Mouse (Mus musculus) heart, embryonic 13.5 days (tissue): Measurements from ENCODE around the gene Srebf2. TPM values are rescaled to one million over a fixed set of nuclear protein-coding genes. Genes with fewer than 3 reads are reported as not detected.

Source experiments
- ATAC-seq: fragments of 200-750 bp; cut with Nextera tagmentation; 2 replicates; pipeline ENCODE4 v1.8.0; 2017; ENCODE audit warnings: moderate TSS enrichment; ENCODE audit not compliant: insufficient number of reproducible peaks, low FRiP score, low TSS enrichment; ENCODE audit errors: extremely low read depth
- H3K27ac ChIP-seq: fragments of 300-500 bp; sonication (generic); replicated peaks from 2 replicates; pipeline ENCODE4 v1.5.1; 2015; ENCODE audit warnings: moderate library complexity, mild to moderate bottlenecking, inconsistent platforms
- H3K27me3 ChIP-seq: fragments of 300-500 bp; sonication (generic); replicated peaks from 2 replicates; pipeline ENCODE4 v1.6.1; 2015; ENCODE audit warnings: mild to moderate bottlenecking, inconsistent platforms
- H3K36me3 ChIP-seq: fragments of 300-500 bp; sonication (generic); 2 replicates; pipeline ENCODE4 v1.6.1; 2015; ENCODE audit warnings: mild to moderate bottlenecking, inconsistent platforms
- H3K4me1 ChIP-seq: fragments of 300-500 bp; sonication (generic); 2 replicates; pipeline ENCODE4 v1.6.1; 2015; ENCODE audit warnings: inconsistent platforms
- H3K4me2 ChIP-seq: fragments of 300-500 bp; sonication (generic); 2 replicates; pipeline ENCODE4 v1.6.1; 2015; ENCODE audit warnings: inconsistent platforms, mild to moderate bottlenecking, moderate library complexity
- H3K4me3 ChIP-seq: fragments of 300-500 bp; sonication (generic); 2 replicates; pipeline ENCODE4 v1.5.1; 2015; ENCODE audit warnings: moderate library complexity, mild to moderate bottlenecking, inconsistent platforms
- H3K9ac ChIP-seq: fragments of 300-500 bp; sonication (generic); 2 replicates; pipeline ENCODE4 v1.6.1; 2015; ENCODE audit warnings: inconsistent platforms, mild to moderate bottlenecking, moderate library complexity
- H3K9me3 ChIP-seq: fragments of 300-500 bp; sonication (generic); 2 replicates; pipeline ENCODE4 v1.6.1; 2016; ENCODE audit warnings: inconsistent platforms
- WGBS: fragments of 180-500 bp; shearing (Covaris S2); methylation state at CpG from one replicate; pipeline ENCODE4 v1.1.7; 2015; ENCODE audit warnings: mixed read lengths; 5-methylcytosine and 5-hydroxymethylcytosine counted together
- polyA plus RNA-seq: library from polyadenylated mRNA; unstranded; fragments of >200 nt; fragmentation: Nextera tagmentation; extraction: Ambion mirVana; gene quantifications from 2 replicates; pipeline ENCODE4 v1.2.1, GENCODE M21; 2015

The Srebf2 gene
- polyA plus RNA-seq, 1 experiment from 2014 or later = 89.4 TPM

GRCm38 (mm10) chr15:82140355-82140754 lies 6.6 kb upstream of the Srebf2 start:
- H3K9ac ChIP-seq = no peak overlapping the region
- H3K4me2 ChIP-seq = no peak overlapping the region
- 50% methylated on average over 3 of the region's 3 CpGs for whole genome bisulfite sequencing
- H3K9me3 ChIP-seq = no peaks in the 10 kb centered on the region
- peaks cover 37% of the 10 kb centered on the region for H3K4me1 ChIP-seq
- no peak overlapping the region; the same call in 1 of the 2 replicates for H3K27ac ChIP-seq
- peaks cover 11% of the 10 kb centered on the region for H3K36me3 ChIP-seq
- no peaks in the 10 kb centered on the region for H3K27me3 ChIP-seq
- no peak for ATAC-seq
- no peak overlapping the region for H3K4me3 ChIP-seq

GRCm38 (mm10) chr15:82144157-82144556 lies 2.8 kb upstream of the Srebf2 start:
- no peak for ATAC-seq
- H3K27ac ChIP-seq = no peak overlapping the region
- 85% methylated on average over 5 of the region's 5 CpGs for WGBS
- H3K9me3 ChIP-seq = no peaks in the 10 kb centered on the region
- peaks cover 60% of the 10 kb centered on the region for H3K4me1 ChIP-seq
- no peak overlapping the region for H3K4me2 ChIP-seq
- peaks cover 7% of the 10 kb centered on the region; the same call in 1 of the 2 replicates for H3K36me3 ChIP-seq
- H3K9ac ChIP-seq = peak overlapping the region; percentile 33; the same call in 1 of the 2 replicates
- no peaks in the 10 kb centered on the region for H3K27me3 ChIP-seq
- H3K4me3 ChIP-seq = no peak overlapping the region

GRCm38 (mm10) chr15:82145408-82145807 lies 1.6 kb upstream of the Srebf2 start:
- ATAC-seq = no peak
- WGBS = 10% methylated on average over 2 of the region's 2 CpGs
- Histone ChIP-seq H3K4me1 (peaks cover 58% of the 10 kb centered on the region), H3K27me3 (no peaks in the 10 kb centered on the region), H3K9me3 (no peaks in the 10 kb centered on the region), H3K4me2 (no peak overlapping the region), H3K9ac (peak overlapping the region; percentile 48; the same call in 1 of the 2 replicates), H3K4me3 (no peak overlapping the region), H3K36me3 (peaks cover 7% of the 10 kb centered on the region; the same call in 1 of the 2 replicates), H3K27ac (peak overlapping the region; percentile 87)

GRCm38 (mm10) chr15:82145851-82146769 lies 871 bp upstream of the Srebf2 start:
- H3K9ac ChIP-seq = peak overlapping the region; percentile 48
- no peaks in the 10 kb centered on the region for H3K9me3 ChIP-seq
- H3K4me3 ChIP-seq = peak overlapping the region; percentile 92
- no peaks in the 10 kb centered on the region for H3K27me3 ChIP-seq
- peaks cover 56% of the 10 kb centered on the region for H3K4me1 ChIP-seq
- peaks cover 8% of the 10 kb centered on the region; the same call in 1 of the 2 replicates for H3K36me3 ChIP-seq
- WGBS = 17% methylated on average over 11 of the region's 11 CpGs
- peak overlapping the region; percentile 82 for H3K4me2 ChIP-seq
- H3K27ac ChIP-seq = peak overlapping the region; percentile 87
- ATAC-seq = no peak

GRCm38 (mm10) chr15:82147611-82148111 lies 680 bp downstream of the Srebf2 start:
- ATAC-seq = 0 out of 2 replicates have a peak, but pooled peaks have one; percentile 4
- H3K36me3 ChIP-seq = 0 out of 2 replicates have a peak, but pooled peaks cover 5% of the 10 kb centered on the region
- peaks cover 56% of the 10 kb centered on the region for H3K4me1 ChIP-seq
- H3K9ac ChIP-seq = peak overlapping the region; percentile 89
- no peaks in the 10 kb centered on the region for H3K9me3 ChIP-seq
- under 1% methylated on average over 44 of the region's 50 CpGs for WGBS
- H3K4me2 ChIP-seq = peak overlapping the region; percentile 82
- H3K27me3 ChIP-seq = no peaks in the 10 kb centered on the region
- H3K27ac ChIP-seq = peak overlapping the region; percentile 95
- peak overlapping the region; percentile 92 for H3K4me3 ChIP-seq

GRCm38 (mm10) chr15:82148510-82148911 lies 1.5 kb downstream of the Srebf2 start:
- H3K36me3 ChIP-seq = 0 out of 2 replicates have a peak, but pooled peaks cover 5% of the 10 kb centered on the region
- no peaks in the 10 kb centered on the region for H3K27me3 ChIP-seq
- no peak for ATAC-seq
- peaks cover 60% of the 10 kb centered on the region for H3K4me1 ChIP-seq
- 21% methylated on average over 9 of the region's 9 CpGs for WGBS
- peak overlapping the region; percentile 82 for H3K4me2 ChIP-seq
- no peaks in the 10 kb centered on the region for H3K9me3 ChIP-seq
- H3K4me3 ChIP-seq = peak overlapping the region; percentile 92
- peak overlapping the region; percentile 89 for H3K9ac ChIP-seq
- no peak overlapping the region for H3K27ac ChIP-seq

- Histone ChIP-seq H3K27me3 (no peaks in the 10 kb centered on the region), H3K9ac (no peak overlapping the region), H3K36me3 (0 out of 2 replicates have a peak, but pooled peaks cover 5% of the 10 kb centered on the region), H3K27ac (no peak overlapping the region), H3K9me3 (no peaks in the 10 kb centered on the region), H3K4me2 (no peak overlapping the region), H3K4me3 (no peak overlapping the region), H3K4me1 (peaks cover 54% of the 10 kb centered on the region)
- ATAC-seq = no peak
Measured at GRCm38 (mm10) chr15:82150042-82150441, 3.1 kb downstream of the Srebf2 start.

GRCm38 (mm10) chr15:82151176-82151575 lies 4.2 kb downstream of the Srebf2 start:
- no peak overlapping the region for H3K27ac ChIP-seq
- H3K4me2 ChIP-seq = no peak overlapping the region
- no peak overlapping the region for H3K9ac ChIP-seq
- ATAC-seq = no peak
- no peaks in the 10 kb centered on the region for H3K27me3 ChIP-seq
- H3K36me3 ChIP-seq = 0 out of 2 replicates have a peak, but pooled peaks cover 5% of the 10 kb centered on the region
- WGBS = 86% methylated on average over 4 of the region's 4 CpGs
- H3K4me3 ChIP-seq = no peak overlapping the region
- no peaks in the 10 kb centered on the region for H3K9me3 ChIP-seq
- peaks cover 44% of the 10 kb centered on the region for H3K4me1 ChIP-seq

- Histone ChIP-seq H3K27me3 (no peaks in the 10 kb centered on the region), H3K36me3 (peaks cover 12% of the 10 kb centered on the region; the same call in 1 of the 2 replicates), H3K9ac (peak overlapping the region; percentile 7; the same call in 1 of the 2 replicates), H3K27ac (no peak overlapping the region), H3K4me1 (peaks cover 41% of the 10 kb centered on the region), H3K4me3 (no peak overlapping the region), H3K9me3 (no peaks in the 10 kb centered on the region), H3K4me2 (no peak overlapping the region)
- 81% methylated on average over 12 of the region's 12 CpGs for WGBS
- ATAC-seq = no peak
Measured at GRCm38 (mm10) chr15:82152022-82152421, 5.0 kb downstream of the Srebf2 start.

GRCm38 (mm10) chr15:82152435-82152834 lies 5.5 kb downstream of the Srebf2 start:
- no peaks in the 10 kb centered on the region for H3K27me3 ChIP-seq
- no peak for ATAC-seq
- no peak overlapping the region for H3K4me3 ChIP-seq
- H3K4me2 ChIP-seq = no peak overlapping the region
- H3K9ac ChIP-seq = no peak overlapping the region
- no peaks in the 10 kb centered on the region for H3K9me3 ChIP-seq
- H3K4me1 ChIP-seq = peaks cover 43% of the 10 kb centered on the region
- no peak overlapping the region for H3K27ac ChIP-seq
- H3K36me3 ChIP-seq = peaks cover 12% of the 10 kb centered on the region
- WGBS = 82% methylated on average over 7 of the region's 7 CpGs

GRCm38 (mm10) chr15:82156298-82156697 lies 9.3 kb downstream of the Srebf2 start:
- Histone ChIP-seq H3K4me3 (no peak overlapping the region), H3K36me3 (peaks cover 8% of the 10 kb centered on the region), H3K4me2 (no peak overlapping the region), H3K27ac (no peak overlapping the region), H3K27me3 (no peaks in the 10 kb centered on the region), H3K9me3 (no peaks in the 10 kb centered on the region), H3K4me1 (peaks cover 58% of the 10 kb centered on the region), H3K9ac (no peak overlapping the region)
- WGBS = 85% methylated on average over 6 of the region's 6 CpGs
- no peak for ATAC-seq
